Mouse (Mus musculus): ENCODE results near the gene Ranbp3. TPM values are rescaled to one million over a fixed set of nuclear protein-coding genes. Genes with fewer than 3 reads are reported as not detected.

Gene Ranbp3
- total and polyA plus RNA-seq, 3 experiments: 137 to 150 TPM; not detected in 1

- peak; percentile 95 for TF ChIP-seq HCFC1 (IDR thresholded peaks at IDR 0.05; ENCODE audit: low read depth, low read length)
- TF ChIP-seq ETS1 (IDR thresholded peaks at IDR 0.05; ENCODE audit: low read depth, low read length): peak; percentile 85
- TF ChIP-seq SMC3 (IDR thresholded peaks at IDR 0.05; ENCODE audit: low read depth, low read length): no peak
- TF ChIP-seq NELFE (IDR thresholded peaks at IDR 0.05; ENCODE audit: low read depth, low read length): peak; percentile 86
- peak; percentile 45 to 84; a peak in 3 of 4 replicates for TF ChIP-seq USF2 (IDR thresholded peaks at IDR 0.05; ENCODE audit: borderline replicate concordance in 1 of 2, insufficient read depth in 1 of 2, low read depth in 1 of 2, low read length in 2 of 2)
- TF ChIP-seq GATA1 (IDR thresholded peaks at IDR 0.05; ENCODE audit: low read depth, low read length): no peak
- TF ChIP-seq ZNF384 (IDR thresholded peaks at IDR 0.05; ENCODE audit: low read depth, low read length): no peak
- TF ChIP-seq CTCF (IDR thresholded peaks at IDR 0.05 in 2 of 3, conservative IDR thresholded peaks at IDR 0.05 in 1 of 3; ENCODE audit: control insufficient read depth in 1 of 3, insufficient read depth in 1 of 3, low read depth in 2 of 3, low read length in 3 of 3, poor library complexity in 1 of 3, severe bottlenecking in 1 of 3): no peak
- TF ChIP-seq RCOR1 (IDR thresholded peaks at IDR 0.05; ENCODE audit: low read depth, low read length): no peak
- TF ChIP-seq CHD2 (IDR thresholded peaks at IDR 0.05; ENCODE audit: low read length): no peak
- TF ChIP-seq KAT2A (conservative IDR thresholded peaks at IDR 0.05; ENCODE audit: low read depth, low read length): peak; percentile 69; the same call in 1 of the 2 replicates
- no peak for TF ChIP-seq UBTF (IDR thresholded peaks at IDR 0.05; ENCODE audit: borderline replicate concordance, insufficient read depth, low read depth, low read length)
- peak; percentile 56; the same call in 1 of the 2 replicates for TF ChIP-seq ELF1 (IDR thresholded peaks at IDR 0.05; ENCODE audit: low read depth, low read length)
- peak; percentile 96 for TF ChIP-seq SIN3A (IDR thresholded peaks at IDR 0.05; ENCODE audit: low read length)
- TF ChIP-seq MAZ (IDR thresholded peaks at IDR 0.05; ENCODE audit: low read depth, low read length): peak; percentile 85
- peak; percentile 67 to 86 for TF ChIP-seq POLR2A (IDR thresholded peaks at IDR 0.05; ENCODE audit: control insufficient read depth in 1 of 2, insufficient read depth in 1 of 2, low read depth in 1 of 2, low read length in 2 of 2, poor library complexity in 1 of 2)
- peak; percentile 92 for TF ChIP-seq MYC (IDR thresholded peaks at IDR 0.05; ENCODE audit: low read depth, low read length)
- no peak; a peak in 1 of 4 replicates for TF ChIP-seq EP300 (IDR thresholded peaks at IDR 0.05; ENCODE audit: low read depth in 1 of 2, low read length in 2 of 2)
Observed at GRCm38 (mm10) chr17:56626754-56627470, 46.2 kb upstream of the Ranbp3 start, which contains the start of gene Lonp1 (continued).

- H3K4me3 ChIP-seq (ENCODE audit: control insufficient read depth in 1 of 2, insufficient read depth in 1 of 2, low read depth in 2 of 2, low read length in 2 of 2): peak within 1 kb of the TSS; percentile 91 to 92
- peaks cover 19 to 21% of the 10 kb centered on the region in 2 experiments for H3K36me3 ChIP-seq (ENCODE audit: control insufficient read depth in 1 of 2, insufficient read depth in 2 of 2, low read length in 2 of 2)
- TF ChIP-seq NRF1 (IDR thresholded peaks at IDR 0.05; ENCODE audit: insufficient read depth, low read depth, low read length, poor library complexity, severe bottlenecking): peak; percentile 59
- no peak for TF ChIP-seq EP300 (IDR thresholded peaks at IDR 0.05; ENCODE audit: low read depth in 1 of 2, low read length in 2 of 2)
- no peak for TF ChIP-seq E2F4 (IDR thresholded peaks at IDR 0.05; ENCODE audit: borderline replicate concordance, low read depth, low read length)
- TF ChIP-seq MAFK (IDR thresholded peaks at IDR 0.05; ENCODE audit: borderline replicate concordance, low read depth, low read length): no peak
- TF ChIP-seq POLR2A (IDR thresholded peaks at IDR 0.05; ENCODE audit: control insufficient read depth in 1 of 2, insufficient read depth in 1 of 2, low read depth in 1 of 2, low read length in 2 of 2, poor library complexity in 1 of 2): no peak
- no peak for TF ChIP-seq TBP (IDR thresholded peaks at IDR 0.05; ENCODE audit: low read depth, low read length)
- TF ChIP-seq USF1 (IDR thresholded peaks at IDR 0.05; ENCODE audit: low read depth, low read length): no peak
- TF ChIP-seq SIN3A (IDR thresholded peaks at IDR 0.05; ENCODE audit: low read length): 0 out of 2 replicates have a peak, but pooled peaks have one; percentile 72
- TF ChIP-seq ZC3H11A (IDR thresholded peaks at IDR 0.05; ENCODE audit: low read depth, low read length): no peak
- no peak for TF ChIP-seq ZNF384 (IDR thresholded peaks at IDR 0.05; ENCODE audit: low read depth, low read length)
- TF ChIP-seq MYC (IDR thresholded peaks at IDR 0.05; ENCODE audit: low read depth, low read length): no peak
- no peak for TF ChIP-seq ZMIZ1 (IDR thresholded peaks at IDR 0.05; ENCODE audit: low read depth, low read length)
- no peak for TF ChIP-seq UBTF (IDR thresholded peaks at IDR 0.05; ENCODE audit: borderline replicate concordance, insufficient read depth, low read depth, low read length)
- no peak for TF ChIP-seq KAT2A (conservative IDR thresholded peaks at IDR 0.05; ENCODE audit: low read depth, low read length)
- TF ChIP-seq ELF1 (IDR thresholded peaks at IDR 0.05; ENCODE audit: low read depth, low read length): no peak
- TF ChIP-seq GABPA (IDR thresholded peaks at IDR 0.05; ENCODE audit: low read depth, low read length): no peak
- TF ChIP-seq SMC3 (IDR thresholded peaks at IDR 0.05; ENCODE audit: low read depth, low read length): no peak
- TF ChIP-seq MXI1 (IDR thresholded peaks at IDR 0.05; ENCODE audit: low read depth, low read length): peak; percentile 61
- no peak for DNase-seq (ENCODE audit: low read depth, low spot score)
- peak within 1 kb of the TSS; percentile 50 for H3K9ac ChIP-seq (ENCODE audit: control insufficient read depth, low read depth, low read length, poor library complexity, severe bottlenecking)
- no peaks in the 10 kb centered on the region for H3K9me3 ChIP-seq (replicated peaks; ENCODE audit: insufficient read depth, low read length)
- H3K27ac ChIP-seq (ENCODE audit: control insufficient read depth, low read depth, low read length): peak within 1 kb of the TSS; percentile 47
- peaks cover 40% of the 10 kb centered on the region for H3K79me2 ChIP-seq (ENCODE audit: control insufficient read depth, insufficient read depth, low read length, poor library complexity)
- H3K27me3 ChIP-seq (ENCODE audit: control insufficient read depth in 1 of 2, insufficient read depth in 2 of 2, low read length in 2 of 2): no peaks in the 10 kb centered on the region
- peaks cover 10 to 37% of the 10 kb centered on the region in 2 experiments; a peak in 3 of 4 replicates for H3K4me1 ChIP-seq (ENCODE audit: control insufficient read depth in 1 of 2, insufficient read depth in 2 of 2, low read length in 2 of 2)
Observed at GRCm38 (mm10) chr17:56627530-56628277, 45.4 kb upstream of the Ranbp3 start, which contains the start of gene Catsperd. TSS of gene Catsperd (plus strand) at chr17:56628143.

All from MEL (cell line).